Mouse (Mus musculus) liver, postnatal 0 days (tissue): ENCODE results near the gene Tedc1. TPM values are rescaled to one million over a fixed set of nuclear protein-coding genes. Genes with fewer than 3 reads are reported as not detected.

Source experiments
- ATAC-seq: fragments of 200-750 bp; cut with Nextera tagmentation; 2 replicates; pipeline ENCODE4 v1.8.0; 2017; ENCODE audit warnings: mild to moderate bottlenecking, moderate library complexity
- DNase-seq: peaks from one replicate; pipeline ENCODE4 v3.0.0-alpha.2; 2016
- H3K27ac ChIP-seq: fragments of 300-500 bp; sonication (generic); 2 replicates; pipeline ENCODE4 v1.5.1; 2014; ENCODE audit warnings: antibody characterized with exemption, moderate library complexity, mild to moderate bottlenecking, low read depth
- H3K27me3 ChIP-seq: fragments of 300-500 bp; sonication (generic); 2 replicates; pipeline ENCODE4 v1.6.1; 2014; ENCODE audit warnings: low read length, control low read depth, mixed read lengths; ENCODE audit not compliant: insufficient read depth
- H3K36me3 ChIP-seq: fragments of 300-500 bp; sonication (generic); replicated peaks from 2 replicates; pipeline ENCODE4 v1.6.1; 2014; ENCODE audit warnings: mild to moderate bottlenecking, control low read depth, low read length, moderate library complexity, mixed read lengths; ENCODE audit not compliant: insufficient read depth
- H3K4me1 ChIP-seq: fragments of 300-500 bp; sonication (generic); 2 replicates; pipeline ENCODE4 v1.6.1; 2014; ENCODE audit warnings: antibody characterized with exemption, mild to moderate bottlenecking, control low read depth; ENCODE audit not compliant: insufficient read depth
- H3K4me2 ChIP-seq: fragments of 300-500 bp; sonication (generic); 2 replicates; pipeline ENCODE4 v1.6.1; 2014; ENCODE audit warnings: low read depth, mild to moderate bottlenecking, low read length, moderate library complexity, mixed read lengths
- H3K4me3 ChIP-seq: fragments of 300-500 bp; sonication (generic); 2 replicates; pipeline ENCODE4 v1.5.1; 2014; ENCODE audit warnings: low read depth, low read length
- H3K9ac ChIP-seq: fragments of 300-500 bp; sonication (generic); replicated peaks from 2 replicates; pipeline ENCODE4 v1.6.1; 2014; ENCODE audit warnings: mild to moderate bottlenecking, moderate library complexity
- H3K9me3 ChIP-seq: fragments of 300-500 bp; sonication (generic); 2 replicates; pipeline ENCODE4 v1.6.1; 2016; ENCODE audit warnings: mild to moderate bottlenecking, control low read depth, low read length, mixed read lengths
- CTCF ChIP-seq: sonication (generic); IDR thresholded peaks from 2 replicates; pipeline ENCODE4 v1.5.1; 2016; ENCODE audit warnings: antibody characterized with exemption, low read depth
- EP300 ChIP-seq: IDR thresholded peaks from 2 replicates; pipeline ENCODE4 v1.6.1; 2016; ENCODE audit warnings: antibody characterized with exemption, low read depth, mild to moderate bottlenecking
- WGBS: fragments of 180-500 bp; shearing (Covaris S2); extraction: QIAGEN DNeasy Blood & Tissue Kit; methylation state at CpG from one replicate; pipeline ENCODE4 v1.1.7; 2014; ENCODE audit not compliant: insufficient replicate concordance; 5-methylcytosine and 5-hydroxymethylcytosine counted together
- polyA plus RNA-seq: library from polyadenylated mRNA; unstranded; fragments of >200 nt; fragmentation: Nextera tagmentation; extraction: Ambion mirVana; gene quantifications from 2 replicates; pipeline ENCODE4 v1.2.1, GENCODE M21; 2015

Tedc1 gene
- polyA plus RNA-seq, 1 experiment from 2014 or later: 4.6 TPM

DNA sequence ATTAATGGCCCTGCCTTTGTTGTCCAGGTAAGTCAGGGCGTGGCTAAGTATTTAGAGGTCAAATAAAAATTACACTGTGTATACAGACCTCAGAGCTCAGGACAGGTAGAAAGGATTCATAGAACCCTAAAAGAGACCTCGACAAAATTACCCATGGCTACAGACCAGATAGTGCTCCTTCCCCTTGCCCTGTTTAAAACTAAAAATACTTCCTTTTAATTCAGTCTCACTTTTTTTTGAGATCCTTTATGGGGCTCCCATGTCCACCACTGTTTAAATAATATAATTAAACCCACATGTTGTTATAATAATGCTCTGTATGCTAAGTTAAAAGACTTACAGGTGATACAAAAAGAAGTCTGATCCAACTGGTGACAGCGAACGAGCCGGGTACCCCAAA is 55.6 kb downstream of the Tedc1 start:
- Histone ChIP-seq H3K4me1 (no peaks in the 10 kb centered on the region), H3K4me3 (no peak overlapping the region), H3K9me3 (no peaks in the 10 kb centered on the region), H3K27me3 (no peaks in the 10 kb centered on the region), H3K9ac (no peak overlapping the region), H3K4me2 (no peak overlapping the region), H3K27ac (no peak overlapping the region), H3K36me3 (no peaks in the 10 kb centered on the region)
- ATAC-seq: no peak
- no peak for DNase-seq
- TF ChIP-seq CTCF (no peak), EP300 (no peak)
- WGBS: 80% methylated on average over 5 of the region's 5 CpGs

DNA sequence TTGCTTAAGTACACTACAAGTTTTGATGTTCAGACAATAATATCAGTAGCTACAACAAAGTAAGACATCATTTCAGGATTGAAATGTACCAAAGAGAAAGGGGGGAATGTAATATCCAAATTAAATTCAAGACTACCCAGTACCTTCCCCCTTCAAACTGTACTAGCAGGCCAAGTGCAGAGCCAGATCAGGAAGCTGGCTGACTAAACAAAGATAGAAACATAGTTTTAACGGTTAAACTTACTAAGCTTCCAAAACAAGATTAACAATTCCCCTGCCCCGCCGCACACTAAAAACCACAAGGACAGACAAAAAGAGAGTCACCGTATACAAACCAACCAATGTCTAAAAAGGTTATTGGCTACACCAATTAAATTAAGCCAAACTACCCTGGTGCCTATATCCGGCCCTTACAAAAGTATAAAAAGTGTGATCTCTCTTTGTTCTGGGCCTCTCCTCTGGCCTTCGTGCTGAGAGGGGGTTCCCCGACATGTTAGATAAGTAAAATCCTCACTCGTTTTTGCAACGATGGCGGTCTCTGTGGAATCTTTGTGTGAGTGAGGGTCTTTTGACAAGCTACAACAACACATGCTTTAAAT is 56.2 kb downstream of the Tedc1 start:
- DNase-seq (no peak), ATAC-seq (no peak)
- TF ChIP-seq EP300 (no peak), CTCF (no peak)
- WGBS: 64% methylated on average over 10 of the region's 10 CpGs
- Histone ChIP-seq H3K4me2 (no peak overlapping the region), H3K27me3 (no peaks in the 10 kb centered on the region), H3K9me3 (no peaks in the 10 kb centered on the region), H3K9ac (no peak overlapping the region), H3K27ac (no peak overlapping the region), H3K4me3 (no peak overlapping the region), H3K36me3 (no peaks in the 10 kb centered on the region), H3K4me1 (no peaks in the 10 kb centered on the region)

DNA sequence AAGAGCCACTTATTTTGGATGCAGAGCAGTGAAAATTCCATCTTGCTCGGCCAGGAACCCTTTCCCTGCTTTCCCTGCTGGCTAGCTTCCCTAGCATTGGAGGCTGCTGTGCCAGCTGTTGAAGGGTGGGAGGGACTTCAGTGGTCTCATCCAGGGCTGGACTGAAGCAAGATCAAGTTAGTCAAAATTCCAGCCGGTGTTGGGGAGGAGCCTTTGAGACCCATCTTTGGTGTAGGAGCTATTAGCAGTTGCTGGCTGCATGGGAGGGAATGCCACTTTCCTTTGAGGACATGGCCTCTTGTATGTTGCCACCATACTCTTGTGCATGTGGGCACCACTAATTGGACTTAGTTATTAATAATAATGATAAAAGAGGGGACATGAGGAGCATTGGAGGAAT is 57.0 kb downstream of the Tedc1 start:
- Histone ChIP-seq H3K9ac (no peak overlapping the region), H3K4me1 (no peaks in the 10 kb centered on the region), H3K4me3 (no peak overlapping the region), H3K4me2 (no peak overlapping the region), H3K27ac (no peak overlapping the region), H3K27me3 (no peaks in the 10 kb centered on the region), H3K9me3 (no peaks in the 10 kb centered on the region), H3K36me3 (no peaks in the 10 kb centered on the region)
- no peak for ATAC-seq
- TF ChIP-seq EP300 (no peak), CTCF (no peak)
- DNase-seq: no peak
- WGBS: 78% methylated on average over 2 of the region's 2 CpGs

DNA sequence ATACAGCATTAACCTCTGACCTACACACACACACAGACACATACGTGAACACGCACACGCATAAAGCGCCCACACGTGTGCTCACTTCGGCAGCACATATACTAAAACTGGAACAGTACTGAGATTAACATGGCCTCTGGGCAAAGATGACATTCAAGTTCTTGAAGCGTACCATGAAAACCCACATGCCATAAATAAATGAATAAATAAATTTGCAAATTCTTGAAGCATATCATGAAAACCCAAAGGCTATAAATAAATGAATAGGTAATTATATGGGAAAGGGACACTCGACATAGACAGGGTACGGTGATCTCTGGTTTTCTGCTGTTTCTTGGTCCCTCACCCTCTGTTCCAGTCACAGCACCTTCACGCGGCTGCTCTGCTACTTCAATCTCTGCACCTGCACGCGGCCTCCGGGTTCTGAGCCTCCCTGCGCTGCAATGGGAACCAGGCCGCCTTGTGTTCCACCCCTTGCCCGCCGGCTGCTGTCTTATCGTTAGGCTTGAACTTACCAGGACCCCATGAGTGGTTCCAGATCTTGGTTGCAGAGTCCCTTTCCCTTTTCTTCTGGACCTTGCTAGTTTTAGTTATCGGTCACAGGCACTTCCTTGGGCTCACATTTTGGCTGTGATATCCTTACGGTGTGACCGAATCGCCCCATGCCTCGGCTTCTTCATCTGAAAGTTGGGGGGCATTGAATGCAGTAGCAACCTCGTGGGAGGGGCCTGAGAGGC is 58.0 kb downstream of the Tedc1 start:
- TF ChIP-seq CTCF (no peak), EP300 (no peak)
- Histone ChIP-seq H3K4me1 (no peaks in the 10 kb centered on the region), H3K4me3 (no peak overlapping the region), H3K36me3 (no peaks in the 10 kb centered on the region), H3K9me3 (no peaks in the 10 kb centered on the region), H3K27ac (no peak overlapping the region), H3K9ac (no peak overlapping the region), H3K27me3 (no peaks in the 10 kb centered on the region), H3K4me2 (no peak overlapping the region)
- no peak for DNase-seq
- 87% methylated on average over 25 of the region's 25 CpGs for WGBS
- ATAC-seq: no peak

DNA sequence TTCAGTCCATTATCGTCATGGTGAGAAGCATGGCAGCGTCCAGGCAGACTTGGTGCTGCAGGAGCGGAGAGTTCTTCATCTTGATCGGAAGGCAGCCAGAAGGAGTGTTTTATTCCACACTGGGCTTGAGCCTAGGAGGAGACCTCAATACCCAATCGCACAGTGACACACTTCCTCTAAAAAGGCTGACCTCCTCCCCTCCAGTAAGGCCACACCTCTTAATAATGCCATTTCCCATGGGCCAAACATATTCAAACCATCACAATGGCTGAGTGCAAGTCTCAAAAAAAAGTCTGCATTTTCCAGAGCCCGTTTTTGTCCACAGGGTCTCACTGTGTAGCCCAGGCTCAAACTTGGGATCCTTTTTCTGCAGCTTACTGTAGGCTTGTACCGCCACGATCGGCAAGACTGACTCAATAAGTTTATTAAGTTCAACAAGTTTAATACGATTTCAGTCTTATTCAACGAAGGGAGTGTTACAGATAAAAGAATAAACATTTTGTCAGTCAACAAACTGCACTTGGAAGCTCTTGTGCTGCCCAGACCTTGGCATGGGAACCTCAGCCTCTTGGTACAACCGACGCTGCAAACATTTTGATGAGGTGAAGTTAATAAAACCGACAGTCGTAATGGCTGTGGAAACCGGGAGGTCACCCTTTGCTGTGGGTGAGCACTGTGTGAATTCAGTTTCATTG is 58.9 kb downstream of the Tedc1 start:
- TF ChIP-seq CTCF: no peak
- TF ChIP-seq EP300: no peak
- H3K36me3 ChIP-seq: no peaks in the 10 kb centered on the region

More for the DNA sequence above, 58.9 kb downstream of the Tedc1 start:
- no peak for DNase-seq
- Histone ChIP-seq H3K4me2 (no peak overlapping the region), H3K9ac (no peak overlapping the region), H3K4me1 (no peaks in the 10 kb centered on the region), H3K27me3 (no peaks in the 10 kb centered on the region), H3K27ac (no peak overlapping the region), H3K9me3 (no peaks in the 10 kb centered on the region), H3K4me3 (no peak overlapping the region)
- WGBS: 73% methylated on average over 16 of the region's 16 CpGs
- no peak for ATAC-seq

Other genes with a start within 250 kb of the Tedc1 start
- gene Jag2, start 226.6 kb upstream of the Tedc1 start, polyA plus RNA-seq: 0.14 and 0.22 TPM in 2 replicates
- gene Nudt14, start 214.3 kb upstream of the Tedc1 start, polyA plus RNA-seq: 30.0 and 30.6 TPM in 2 replicates
- 4.1 and 4.7 TPM in 2 replicates for gene Btbd6, start 179.9 kb upstream of the Tedc1 start, polyA plus RNA-seq
- gene Brf1, start 155.7 kb upstream of the Tedc1 start, polyA plus RNA-seq: 17.0 and 18.4 TPM in 2 replicates
- gene Pacs2, start 141.9 kb upstream of the Tedc1 start, polyA plus RNA-seq: 3.9 and 4.0 TPM in 2 replicates
- gene Tex22, start 81.9 kb upstream of the Tedc1 start, polyA plus RNA-seq: not detected in 2 replicates
- 3.6 and 3.9 TPM in 2 replicates for gene Mta1, start 58.1 kb upstream of the Tedc1 start, polyA plus RNA-seq
- 65.1 and 67.4 TPM in 2 replicates for gene Crip2, start 16.2 kb upstream of the Tedc1 start, polyA plus RNA-seq
- 174 and 181 TPM in 2 replicates for gene Crip1, start 10.1 kb upstream of the Tedc1 start, polyA plus RNA-seq
- 0.20 and 0.21 TPM in 2 replicates for gene Tmem121, start 29.5 kb downstream of the Tedc1 start, polyA plus RNA-seq